Mouse (Mus musculus): Measurements from ENCODE around the gene Trip6. TPM values are rescaled to one million over a fixed set of nuclear protein-coding genes. Genes with fewer than 3 reads are reported as not detected.
A peak's percentile ranks its signal among the peaks of the same experiment; 100 is the strongest.

Gene Trip6
- polyA plus RNA-seq, 1 experiment: 15.5 TPM

GRCm38 (mm10) chr5:137313466-137314192, 575 bp downstream of the Trip6 start:
- WGBS: 6% methylated on average over 22 of the region's 22 CpGs
- Histone ChIP-seq H3K4me1 (ENCODE audit: control insufficient read depth, insufficient read depth, low read length) (peaks cover 1% of the 10 kb centered on the region; the same call in 1 of the 2 replicates), H3K4me3 (replicated peaks; ENCODE audit: control insufficient read depth, low read depth, low read length) (peak overlapping the region; percentile 1), H3K27ac (ENCODE audit: control insufficient read depth, insufficient read depth, low read depth, low read length, poor library complexity) (no peak overlapping the region; the same call in 1 of the 2 replicates)
- TF ChIP-seq CTCF (IDR thresholded peaks at IDR 0.05; ENCODE audit: control insufficient read depth, insufficient read depth, low read length) (no peak), POLR2A (IDR thresholded peaks at IDR 0.05; ENCODE audit: borderline replicate concordance, control insufficient read depth, low read depth, low read length) (no peak)

- WGBS: 93% methylated on average over 4 of the region's 4 CpGs
- H3K4me3 ChIP-seq (replicated peaks; ENCODE audit: control insufficient read depth, low read depth, low read length): no peak overlapping the region
- no peak overlapping the region for H3K27ac ChIP-seq (ENCODE audit: control insufficient read depth, insufficient read depth, low read depth, low read length, poor library complexity)
- H3K4me1 ChIP-seq (ENCODE audit: control insufficient read depth, insufficient read depth, low read length): peaks cover 3% of the 10 kb centered on the region
- TF ChIP-seq POLR2A (IDR thresholded peaks at IDR 0.05; ENCODE audit: borderline replicate concordance, control insufficient read depth, low read depth, low read length) (no peak), CTCF (IDR thresholded peaks at IDR 0.05; ENCODE audit: control insufficient read depth, insufficient read depth, low read length) (no peak)
These were observed 5.8 kb downstream of the Trip6 start for GRCm38 (mm10) chr5:137308356-137308755.

GRCm38 (mm10) chr5:137307071-137307912, 6.9 kb downstream of the Trip6 start, which contains the start of gene Srrt:
TSS of gene Srrt (minus strand) at chr5:137307674.
- TF ChIP-seq CTCF (IDR thresholded peaks at IDR 0.05; ENCODE audit: control insufficient read depth, insufficient read depth, low read length): no peak
- TF ChIP-seq POLR2A (IDR thresholded peaks at IDR 0.05; ENCODE audit: borderline replicate concordance, control insufficient read depth, low read depth, low read length): peak; percentile 59; the same call in 1 of the 2 replicates
- H3K4me1 ChIP-seq (ENCODE audit: control insufficient read depth, insufficient read depth, low read length): peaks cover 3% of the 10 kb centered on the region
- under 1% methylated on average over 65 of the region's 72 CpGs for WGBS

GRCm38 (mm10) chr5:137306439-137307005, 7.7 kb downstream of the Trip6 start:
- under 1% methylated on average over 12 of the region's 12 CpGs for WGBS

More at GRCm38 (mm10) chr5:137307071-137307912, 6.9 kb downstream of the Trip6 start, which contains the start of gene Srrt:
- Histone ChIP-seq H3K4me3 (replicated peaks; ENCODE audit: control insufficient read depth, low read depth, low read length) (peak within 1 kb of the TSS; percentile 81), H3K27ac (ENCODE audit: control insufficient read depth, insufficient read depth, low read depth, low read length, poor library complexity) (peak within 1 kb of the TSS; percentile 88)

GRCm38 (mm10) chr5:137305822-137306221, 8.4 kb downstream of the Trip6 start:
- Histone ChIP-seq H3K4me1 (ENCODE audit: control insufficient read depth, insufficient read depth, low read length) (peaks cover 3% of the 10 kb centered on the region), H3K27ac (ENCODE audit: control insufficient read depth, insufficient read depth, low read depth, low read length, poor library complexity) (no peak overlapping the region), H3K4me3 (replicated peaks; ENCODE audit: control insufficient read depth, low read depth, low read length) (no peak overlapping the region)
- WGBS: 14% methylated on average over 3 of the region's 3 CpGs
- no peak for TF ChIP-seq POLR2A (IDR thresholded peaks at IDR 0.05; ENCODE audit: borderline replicate concordance, control insufficient read depth, low read depth, low read length)
- TF ChIP-seq CTCF (IDR thresholded peaks at IDR 0.05; ENCODE audit: control insufficient read depth, insufficient read depth, low read length): no peak

More at GRCm38 (mm10) chr5:137306439-137307005, 7.7 kb downstream of the Trip6 start:
- peak overlapping the region; percentile 88 for H3K27ac ChIP-seq (ENCODE audit: control insufficient read depth, insufficient read depth, low read depth, low read length, poor library complexity)
- TF ChIP-seq CTCF (IDR thresholded peaks at IDR 0.05; ENCODE audit: control insufficient read depth, insufficient read depth, low read length) (no peak), POLR2A (IDR thresholded peaks at IDR 0.05; ENCODE audit: borderline replicate concordance, control insufficient read depth, low read depth, low read length) (no peak)
- H3K4me3 ChIP-seq (replicated peaks; ENCODE audit: control insufficient read depth, low read depth, low read length): peak overlapping the region; percentile 81
- peaks cover 3% of the 10 kb centered on the region for H3K4me1 ChIP-seq (ENCODE audit: control insufficient read depth, insufficient read depth, low read length)

GRCm38 (mm10) chr5:137304816-137305215, 9.4 kb downstream of the Trip6 start:
- no peak overlapping the region for H3K27ac ChIP-seq (ENCODE audit: control insufficient read depth, insufficient read depth, low read depth, low read length, poor library complexity)
- WGBS: 71% methylated on average over 4 of the region's 4 CpGs
- TF ChIP-seq CTCF (IDR thresholded peaks at IDR 0.05; ENCODE audit: control insufficient read depth, insufficient read depth, low read length) (no peak), POLR2A (IDR thresholded peaks at IDR 0.05; ENCODE audit: borderline replicate concordance, control insufficient read depth, low read depth, low read length) (no peak)
- H3K4me1 ChIP-seq (ENCODE audit: control insufficient read depth, insufficient read depth, low read length): peaks cover 2% of the 10 kb centered on the region
- no peak overlapping the region for H3K4me3 ChIP-seq (replicated peaks; ENCODE audit: control insufficient read depth, low read depth, low read length)

- no peak overlapping the region for H3K27ac ChIP-seq (ENCODE audit: control insufficient read depth, insufficient read depth, low read depth, low read length, poor library complexity)
- H3K4me3 ChIP-seq (replicated peaks; ENCODE audit: control insufficient read depth, low read depth, low read length): no peak overlapping the region
- 56% methylated on average over 3 of the region's 3 CpGs for WGBS
- peaks cover 2% of the 10 kb centered on the region for H3K4me1 ChIP-seq (ENCODE audit: control insufficient read depth, insufficient read depth, low read length)
- TF ChIP-seq POLR2A (IDR thresholded peaks at IDR 0.05; ENCODE audit: borderline replicate concordance, control insufficient read depth, low read depth, low read length): no peak
- TF ChIP-seq CTCF (IDR thresholded peaks at IDR 0.05; ENCODE audit: control insufficient read depth, insufficient read depth, low read length): no peak
These were observed 10.0 kb downstream of the Trip6 start for GRCm38 (mm10) chr5:137304165-137304564.

Measured in bone marrow, adult 2 months (tissue).